Mouse (Mus musculus) layer of hippocampus, postnatal 14 days (tissue): ENCODE data around the gene Rab11fip3. TPM values are rescaled to one million over a fixed set of nuclear protein-coding genes. Genes with fewer than 3 reads are reported as not detected.

Source experiments
- DNase-seq, 2 experiments: peaks; one replicate each; pipeline ENCODE4 v3.0.0; 2021 to 2022; ENCODE audit warnings: low spot score in 2 of 2, mixed read lengths in 1 of 2
- total RNA-seq, 2 experiments: library from RNA; stranded (reverse); gene quantifications; 2 replicates each; pipeline ENCODE4 v1.2.3; 2021

The Rab11fip3 gene
- total RNA-seq, 2 experiments from 2014 or later, result 82.3 to 85.1 TPM

GRCm38 (mm10) chr17:26004711-26005110 lies 64.6 kb downstream of the Rab11fip3 start:
- no peak for DNase-seq

- DNase-seq, result no peak
Measured at GRCm38 (mm10) chr17:26003864-26004263, 65.5 kb downstream of the Rab11fip3 start.

GRCm38 (mm10) chr17:25998425-25998824 lies 70.9 kb downstream of the Rab11fip3 start:
- no peak for DNase-seq

GRCm38 (mm10) chr17:25993489-25993888 lies 75.9 kb downstream of the Rab11fip3 start:
- DNase-seq, result no peak

GRCm38 (mm10) chr17:25992274-25992673 lies 77.1 kb downstream of the Rab11fip3 start:
- no peak for DNase-seq

GRCm38 (mm10) chr17:25990331-25990730 lies 79.0 kb downstream of the Rab11fip3 start:
- DNase-seq, result no peak

GRCm38 (mm10) chr17:25985306-25986294 lies 83.8 kb downstream of the Rab11fip3 start, which contains the start of gene Capn15:
Gene Capn15 (minus strand): TSS chr17:25985796.
- peak; percentile 94 to 97 for DNase-seq

GRCm38 (mm10) chr17:25984556-25985305 lies 84.6 kb downstream of the Rab11fip3 start:
- DNase-seq, result peak in 1 of 2 experiments; percentile 25

GRCm38 (mm10) chr17:25984066-25984465 lies 85.3 kb downstream of the Rab11fip3 start:
- no peak for DNase-seq

GRCm38 (mm10) chr17:25982913-25983312 lies 86.4 kb downstream of the Rab11fip3 start:
- DNase-seq, result no peak

- DNase-seq, result peak in 1 of 2 experiments; percentile 36
Measured at GRCm38 (mm10) chr17:25980854-25981253, 88.5 kb downstream of the Rab11fip3 start.

- DNase-seq, result no peak
Measured at GRCm38 (mm10) chr17:25979829-25980738, 89.3 kb downstream of the Rab11fip3 start.

GRCm38 (mm10) chr17:25970954-25971707 lies 98.2 kb downstream of the Rab11fip3 start:
- no peak for DNase-seq

- DNase-seq, result no peak
Measured at GRCm38 (mm10) chr17:25970448-25970847, 98.9 kb downstream of the Rab11fip3 start.

GRCm38 (mm10) chr17:25968176-25968575 lies 101.2 kb downstream of the Rab11fip3 start:
- DNase-seq, result no peak

- no peak for DNase-seq
Measured at GRCm38 (mm10) chr17:25967652-25968051, 101.7 kb downstream of the Rab11fip3 start.

GRCm38 (mm10) chr17:25964271-25964670 lies 105.1 kb downstream of the Rab11fip3 start:
- no peak for DNase-seq

- DNase-seq, result no peak
Measured at GRCm38 (mm10) chr17:25962413-25962905, 106.9 kb downstream of the Rab11fip3 start.

- no peak for DNase-seq
Measured at GRCm38 (mm10) chr17:25961566-25961965, 107.8 kb downstream of the Rab11fip3 start.
